Comparison of ENCODE assay signal across 11 mouse cellular contexts in genomic region chr17:56463500-56463899, GRCm38 (mm10). TPM values are rescaled to one million over a fixed set of nuclear protein-coding genes. Genes with fewer than 3 reads are reported as not detected.
A peak's percentile ranks its signal among the peaks of the same experiment; 100 is the strongest.
DNase-seq lines count a peak whose midpoint lies in the region; ATAC-seq lines count a peak whose summit lies in the region.
"Had no signal": no experiment of that assay in that cellular context is flagged by ENCODE, and none has a peak within 500 bp of the region (broad histone marks: within the 10 kb centered on the region; RNA-seq: fewer than 3 reads in every experiment).

No protein-coding gene starts in this region.

- H3K9ac ChIP-seq in heart, embryonic 12.5 days = peak overlapping the region; percentile 62; the same call in 1 of the 2 replicates
- no peak overlapping the region for H3K9ac ChIP-seq in neural tube, embryonic 11.5 days (ENCODE audit: low read length)

- peak overlapping the region; percentile 77; the same call in 1 of the 2 replicates for H3K27ac ChIP-seq in heart, embryonic 12.5 days (ENCODE audit: poor library complexity, severe bottlenecking)
- peak overlapping the region; percentile 27 for H3K27ac ChIP-seq in neural tube, embryonic 11.5 days (ENCODE audit: low read depth, low read length)

- 0 out of 2 replicates have a peak, but pooled peaks cover 3% of the 10 kb centered on the region for H3K9me3 ChIP-seq in heart, embryonic 12.5 days (replicated peaks)
- H3K9me3 ChIP-seq in neural tube, embryonic 11.5 days (ENCODE audit: control insufficient read depth, low read length) = no peaks in the 10 kb centered on the region

- peaks cover 1% of the 10 kb centered on the region; the same call in 1 of the 2 replicates for H3K36me3 ChIP-seq in heart, embryonic 12.5 days
- no peaks in the 10 kb centered on the region; the same call in none of the 2 replicates for H3K36me3 ChIP-seq in neural tube, embryonic 11.5 days (ENCODE audit: control insufficient read depth, insufficient read depth, low read length)

- no peak overlapping the region for H3K4me2 ChIP-seq in heart, embryonic 12.5 days
- no peak overlapping the region for H3K4me2 ChIP-seq in neural tube, embryonic 11.5 days (ENCODE audit: low read depth)

- DNase-seq in heart, postnatal 4 days = no peak
- DNase-seq in neural tube, embryonic 11.5 days (ENCODE audit: low spot score) = no peak
- no peak for DNase-seq in neural tube, embryonic 10.5 days (ENCODE audit: extremely low spot score, low spot score)
- DNase-seq in lung, postnatal 10 days = peak; percentile 87
- DNase-seq in adrenal gland, postnatal 25 days = no peak
- no peak for DNase-seq in adrenal gland, postnatal 14 days
- DNase-seq in retina, postnatal 1 day = no peak
- DNase-seq: B cell, adult 2 months had no signal

- ATAC-seq in heart, embryonic 12.5 days (ENCODE audit: insufficient number of reproducible peaks, low FRiP score) = no peak
- no peak for ATAC-seq in neural tube, embryonic 11.5 days (ENCODE audit: insufficient read depth, low FRiP score, low TSS enrichment)

- H3K4me1 ChIP-seq in heart, embryonic 12.5 days (replicated peaks) = peaks cover 53% of the 10 kb centered on the region
- peaks cover 49% of the 10 kb centered on the region for H3K4me1 ChIP-seq in neural tube, embryonic 11.5 days (ENCODE audit: control insufficient read depth, insufficient read depth, low read length)

- no peaks in the 10 kb centered on the region for H3K27me3 ChIP-seq in heart, embryonic 12.5 days (replicated peaks)
- no peaks in the 10 kb centered on the region for H3K27me3 ChIP-seq in neural tube, embryonic 11.5 days (ENCODE audit: control insufficient read depth, insufficient read depth, low read length)

- 39% methylated on average over 1 of the region's 1 CpGs for WGBS in heart, embryonic 12.5 days
- 52% methylated on average over 1 of the region's 1 CpGs for WGBS in neural tube, embryonic 11.5 days

- H3K4me3 ChIP-seq in heart, embryonic 12.5 days = no peak overlapping the region; the same call in 1 of the 2 replicates
- H3K4me3 ChIP-seq in neural tube, embryonic 11.5 days (ENCODE audit: low read depth, low read length) = no peak overlapping the region

RNA-seq across cellular contexts. Expression of gene Ptprs, which starts 12.8 kb away (rescaled TPM):
- 86.8 and 90.2 TPM in 2 replicates for polyA plus RNA-seq in heart, embryonic 12.5 days (2016; fragmentation: Nextera tagmentation; extraction: Ambion mirVana)
- total RNA-seq in heart, postnatal 4 days (2021) = 100 to 1,000 TPM; 140 to 141 TPM
- polyA plus RNA-seq in neural tube, embryonic 11.5 days (2014; fragmentation: Nextera tagmentation; extraction: Ambion mirVana) = 164 and 174 TPM in 2 replicates
- 165 and 222 TPM in 2 replicates for total RNA-seq in adrenal gland, postnatal 25 days (2021)
- total RNA-seq in adrenal gland, postnatal 14 days (2021) = 97.0 and 102 TPM in 2 replicates

RNA-seq across cellular contexts. Expression of gene Znrf4, which starts 48.7 kb away (rescaled TPM):
- polyA plus RNA-seq in heart, embryonic 12.5 days (2016; fragmentation: Nextera tagmentation; extraction: Ambion mirVana) = not detected in 2 replicates
- not detected for total RNA-seq in heart, postnatal 4 days (2021)
- not detected in 2 replicates for polyA plus RNA-seq in neural tube, embryonic 11.5 days (2014; fragmentation: Nextera tagmentation; extraction: Ambion mirVana)
- total RNA-seq in adrenal gland, postnatal 25 days (2021) = not detected in 2 replicates
- not detected in 2 replicates for total RNA-seq in adrenal gland, postnatal 14 days (2021)
- total RNA-seq: hematopoietic stem cell, adult 5-6 weeks had no signal
- polyA plus RNA-seq: cortical plate, adult 2 months had no signal
